Mouse (Mus musculus): ENCODE data around the gene Cyp4f17. TPM values are rescaled to one million over a fixed set of nuclear protein-coding genes. Genes with fewer than 3 reads are reported as not detected.
"Not testable (repeated sequence)": the region's sequence is repeated elsewhere in the genome, so short reads cannot be mapped to it uniquely, and the experiment has no call there.

The Cyp4f17 gene
- polyA plus RNA-seq, 1 experiment from 2014 or later = 13.8 TPM

DNA sequence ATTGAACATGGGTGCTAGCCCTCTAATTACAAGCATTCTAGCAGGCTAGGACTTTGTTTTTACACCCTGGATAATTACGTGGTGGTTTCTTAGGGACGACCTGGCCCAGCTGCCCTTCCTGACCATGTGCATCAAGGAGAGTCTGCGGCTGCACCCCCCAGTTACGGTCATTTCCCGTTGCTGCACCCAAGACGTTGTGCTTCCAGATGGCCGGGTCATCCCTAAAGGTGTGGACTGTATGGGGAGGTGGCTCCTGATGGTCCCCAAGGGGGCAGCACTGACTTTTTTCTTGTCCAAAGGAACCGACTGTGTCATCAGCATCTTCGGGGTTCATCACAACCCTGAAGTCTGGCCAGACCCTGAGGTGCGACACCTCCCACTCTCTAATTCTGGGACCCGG is 21.9 kb downstream of the Cyp4f17 start:
- no peak overlapping the region for H3K27ac ChIP-seq
- peaks cover 7% of the 10 kb centered on the region; the same call in 1 of the 2 replicates for H3K4me1 ChIP-seq (replicated peaks)
- H3K4me2 ChIP-seq = no peak overlapping the region
- H3K9me3 ChIP-seq = no peaks in the 10 kb centered on the region
- no peak overlapping the region for H3K9ac ChIP-seq (replicated peaks)
- no peak overlapping the region for H3K4me3 ChIP-seq (replicated peaks)
- no peaks in the 10 kb centered on the region for H3K27me3 ChIP-seq
- peaks cover 44% of the 10 kb centered on the region for H3K36me3 ChIP-seq
- WGBS = 81% methylated on average over 11 of the region's 11 CpGs
- ATAC-seq (ENCODE audit: insufficient number of reproducible peaks, insufficient read depth, low FRiP score, low TSS enrichment, low read depth) = no peak

DNA sequence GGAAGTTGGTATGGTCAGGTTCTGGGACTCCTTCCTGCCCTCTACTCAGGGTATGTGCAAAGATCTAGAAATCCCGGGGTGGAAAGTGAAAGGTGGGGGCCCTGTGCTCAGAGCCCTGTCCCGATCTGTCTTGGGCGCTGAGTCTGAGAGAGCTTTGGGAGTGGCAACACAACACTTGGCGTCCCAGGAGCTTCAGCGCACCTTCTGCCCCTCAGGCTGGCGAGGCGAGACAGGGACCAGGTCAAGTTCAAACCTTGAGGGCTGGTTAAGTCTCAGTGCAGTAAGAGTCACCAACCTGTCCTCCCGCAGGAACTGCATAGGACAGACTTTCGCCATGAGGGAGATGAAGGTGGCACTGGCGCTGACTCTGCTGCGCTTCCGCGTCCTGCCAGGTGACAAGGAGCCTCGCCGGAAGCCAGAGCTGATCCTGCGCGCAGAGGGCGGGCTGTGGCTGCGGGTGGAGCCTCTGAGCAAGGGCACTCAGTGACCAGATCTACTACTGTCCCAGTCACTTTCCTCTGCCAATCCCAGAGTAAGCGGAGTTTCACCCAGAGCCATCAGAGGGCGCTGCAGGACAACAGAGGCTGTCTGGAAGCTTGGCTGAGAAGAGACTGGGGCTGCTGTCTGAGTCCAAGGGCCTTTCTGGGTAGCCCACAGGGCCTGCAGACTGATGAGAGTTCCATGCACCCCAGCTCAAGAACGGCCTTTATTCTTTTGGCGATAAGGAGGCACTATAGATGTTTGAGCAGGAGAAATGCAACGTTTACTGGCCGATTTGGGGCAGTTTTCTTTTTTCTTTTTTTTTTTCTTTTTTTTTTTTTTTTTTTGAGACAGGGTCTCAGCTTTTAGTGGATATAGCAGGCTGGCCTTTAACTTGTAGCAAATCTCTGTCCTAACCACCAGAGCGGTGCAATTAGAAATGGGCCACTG is 22.8 kb downstream of the Cyp4f17 start:
- Histone ChIP-seq H3K27ac (no peak overlapping the region), H3K9ac (replicated peaks) (peak overlapping the region; percentile 27; the same call in 1 of the 2 replicates), H3K4me1 (replicated peaks) (peaks cover 7% of the 10 kb centered on the region; the same call in 1 of the 2 replicates), H3K4me3 (replicated peaks) (peak overlapping the region; percentile 18; the same call in 1 of the 2 replicates), H3K36me3 (peaks cover 36% of the 10 kb centered on the region), H3K4me2 (peak overlapping the region; percentile 48), H3K9me3 (no peaks in the 10 kb centered on the region), H3K27me3 (no peaks in the 10 kb centered on the region)
- WGBS = 18% methylated on average over 26 of the region's 26 CpGs
- ATAC-seq (ENCODE audit: insufficient number of reproducible peaks, insufficient read depth, low FRiP score, low TSS enrichment, low read depth) = peak; percentile 42; the same call in 1 of the 2 replicates

DNA sequence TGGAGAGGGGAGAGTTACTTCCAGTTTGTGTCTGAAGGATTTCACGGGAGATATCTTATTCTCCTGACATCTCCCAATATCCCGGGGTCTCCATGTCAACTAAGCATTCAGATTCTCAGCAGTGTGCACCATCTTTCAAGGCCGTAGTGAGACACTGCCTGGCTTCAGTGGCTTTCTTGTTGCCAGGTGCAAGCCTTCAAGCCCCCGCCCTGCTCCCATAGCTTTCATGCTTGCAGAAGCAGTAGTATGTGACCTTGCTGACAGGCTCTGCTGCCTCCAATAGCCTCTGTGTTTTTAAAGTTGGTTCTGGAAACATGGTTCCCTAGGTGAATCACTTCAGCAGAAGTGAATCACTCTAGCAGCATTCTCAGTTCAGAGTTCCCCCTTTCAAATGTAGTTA is 26.5 kb downstream of the Cyp4f17 start:
- peaks cover 15% of the 10 kb centered on the region for H3K4me1 ChIP-seq (replicated peaks)
- not testable (repeated sequence) for H3K9ac ChIP-seq (replicated peaks); H3K4me2 ChIP-seq; H3K36me3 ChIP-seq; H3K27ac ChIP-seq; H3K4me3 ChIP-seq (replicated peaks); H3K27me3 ChIP-seq; ATAC-seq (ENCODE audit: insufficient number of reproducible peaks, insufficient read depth, low FRiP score, low TSS enrichment, low read depth); H3K9me3 ChIP-seq
- 69% methylated on average over 4 of the region's 4 CpGs for WGBS

DNA sequence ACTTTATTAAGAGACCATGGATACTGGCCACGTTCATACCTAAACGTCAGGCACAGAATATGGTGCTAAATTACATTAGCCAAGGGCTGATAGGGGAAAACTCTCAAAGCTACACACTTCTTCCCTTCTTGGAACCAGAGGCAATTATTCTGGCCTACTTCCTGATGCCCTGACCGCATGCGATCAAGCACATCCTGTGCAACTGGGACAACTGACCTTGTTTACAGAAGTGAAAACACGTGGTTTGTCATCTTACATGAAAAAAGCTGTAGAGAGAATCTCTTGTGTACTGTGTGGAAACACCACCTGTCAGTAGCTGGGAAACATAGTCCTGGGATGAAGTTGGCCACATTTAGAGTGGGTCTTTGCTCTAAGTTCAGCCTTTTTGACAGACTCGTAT is 28.2 kb downstream of the Cyp4f17 start:
- 86% methylated on average over 6 of the region's 6 CpGs for WGBS
- Histone ChIP-seq H3K9me3 (no peaks in the 10 kb centered on the region), H3K36me3 (peaks cover 3% of the 10 kb centered on the region; the same call in 1 of the 2 replicates), H3K27me3 (no peaks in the 10 kb centered on the region), H3K4me2 (no peak overlapping the region), H3K4me1 (replicated peaks) (peaks cover 9% of the 10 kb centered on the region), H3K27ac (no peak overlapping the region), H3K9ac (replicated peaks) (no peak overlapping the region), H3K4me3 (replicated peaks) (no peak overlapping the region)
- no peak for ATAC-seq (ENCODE audit: insufficient number of reproducible peaks, insufficient read depth, low FRiP score, low TSS enrichment, low read depth)

DNA sequence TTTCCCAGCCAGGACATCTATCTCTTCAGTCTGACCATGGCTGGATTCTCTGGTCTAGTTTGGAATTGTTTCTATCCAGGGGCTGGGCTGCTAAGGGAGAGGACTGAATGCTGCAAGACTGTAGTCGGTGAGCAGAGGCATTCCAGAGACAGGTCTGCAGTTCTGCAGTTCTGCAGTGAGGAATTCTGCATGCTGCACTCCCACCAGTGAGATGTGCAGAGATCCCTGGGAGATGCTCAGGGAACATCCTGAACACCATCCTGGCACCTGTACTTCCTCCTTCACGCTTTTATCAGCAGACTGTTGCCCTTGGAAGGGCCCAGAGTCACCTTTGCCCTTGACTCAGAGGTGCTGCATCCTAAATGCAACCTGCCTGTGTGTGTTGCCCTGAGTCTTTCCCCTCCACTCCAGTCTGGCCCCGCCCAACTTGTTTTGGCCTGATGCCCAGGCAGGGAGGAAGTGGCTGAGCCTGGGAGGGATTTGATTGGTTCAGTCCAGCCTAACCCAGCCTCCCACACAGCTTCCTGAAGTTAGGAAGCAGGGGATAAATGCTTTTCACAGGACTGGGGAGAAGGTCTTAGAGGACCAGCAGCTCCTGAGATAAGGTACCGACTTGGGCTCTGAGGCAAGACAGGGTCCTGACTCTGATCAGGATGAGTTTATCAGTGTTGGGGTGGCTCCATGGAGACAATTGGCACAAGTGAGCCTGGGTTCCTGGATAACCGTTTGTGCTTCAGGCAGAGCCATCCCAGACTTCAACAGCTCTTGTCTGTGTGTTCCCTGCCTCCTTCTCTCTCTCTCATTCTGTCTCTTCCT is 30.4 kb downstream of the Cyp4f17 start, which contains the start of gene Cyp4f16:
TSS of gene Cyp4f16 (plus strand) at position 508 of the 816 bp plus-strand sequence.
- Histone ChIP-seq H3K27ac (peak within 1 kb of the TSS; percentile 35; the same call in 1 of the 2 replicates), H3K4me3 (replicated peaks) (peak within 1 kb of the TSS; percentile 52), H3K9ac (replicated peaks) (peak within 1 kb of the TSS; percentile 59), H3K4me2 (peak within 1 kb of the TSS; percentile 64)
- WGBS = 10% methylated on average over 5 of the region's 5 CpGs
- not testable (repeated sequence) for H3K27me3 ChIP-seq; H3K4me1 ChIP-seq (replicated peaks); H3K36me3 ChIP-seq; H3K9me3 ChIP-seq
- peak; percentile 94 for ATAC-seq (ENCODE audit: insufficient number of reproducible peaks, insufficient read depth, low FRiP score, low TSS enrichment, low read depth)

DNA sequence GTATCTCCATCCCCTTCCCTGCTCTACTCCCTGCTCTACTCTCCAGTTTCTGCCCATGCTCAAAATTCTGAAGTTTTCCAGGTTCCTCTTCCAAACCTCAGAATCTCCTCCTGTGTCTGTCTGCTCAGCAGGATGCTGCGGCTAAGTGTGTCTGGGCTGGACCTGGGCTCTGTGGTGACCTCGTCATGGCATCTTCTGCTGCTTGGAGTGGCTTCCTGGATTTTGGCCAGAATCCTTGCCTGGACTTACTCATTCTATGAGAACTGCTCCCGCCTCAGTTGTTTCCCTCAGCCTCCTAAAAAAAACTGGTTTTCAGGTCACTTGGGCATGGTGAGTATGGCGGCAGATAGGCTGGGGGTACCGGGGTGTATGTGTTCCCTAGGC is 31.0 kb downstream of the Cyp4f17 start:
- Histone ChIP-seq H3K4me1 (replicated peaks) (peaks cover 9% of the 10 kb centered on the region), H3K4me2 (peak overlapping the region; percentile 64), H3K36me3 (no peaks in the 10 kb centered on the region), H3K27ac (peak overlapping the region; percentile 35; the same call in 1 of the 2 replicates), H3K27me3 (no peaks in the 10 kb centered on the region), H3K4me3 (replicated peaks) (peak overlapping the region; percentile 52), H3K9me3 (no peaks in the 10 kb centered on the region), H3K9ac (replicated peaks) (peak overlapping the region; percentile 59)
- 60% methylated on average over 5 of the region's 5 CpGs for WGBS
- no peak for ATAC-seq (ENCODE audit: insufficient number of reproducible peaks, insufficient read depth, low FRiP score, low TSS enrichment, low read depth)

DNA sequence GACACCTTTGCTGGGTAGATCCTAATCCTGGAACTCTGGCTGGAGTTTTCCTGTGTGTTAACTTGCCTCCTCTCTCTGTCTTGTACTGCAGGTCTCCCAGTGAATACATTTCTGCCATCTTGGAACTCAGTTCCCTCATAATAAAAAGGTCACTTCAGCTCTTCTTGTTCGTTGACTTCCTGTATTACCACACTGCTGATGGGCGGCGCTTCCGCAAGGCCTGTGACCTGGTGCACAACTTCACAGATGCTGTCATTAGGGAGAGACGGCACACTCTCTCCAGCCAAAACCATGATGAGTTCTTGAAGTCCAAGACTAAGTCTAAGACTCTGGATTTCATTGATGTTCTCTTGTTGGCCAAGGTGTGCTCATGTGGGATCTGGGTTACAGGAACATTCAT is 38.9 kb downstream of the Cyp4f17 start:
- not testable (repeated sequence) for H3K9ac ChIP-seq (replicated peaks); H3K9me3 ChIP-seq; H3K4me3 ChIP-seq (replicated peaks); H3K4me1 ChIP-seq (replicated peaks); H3K27ac ChIP-seq; H3K27me3 ChIP-seq; ATAC-seq (ENCODE audit: insufficient number of reproducible peaks, insufficient read depth, low FRiP score, low TSS enrichment, low read depth); H3K4me2 ChIP-seq
- 96% methylated on average over 5 of the region's 5 CpGs for WGBS
- peaks cover 26% of the 10 kb centered on the region for H3K36me3 ChIP-seq

DNA sequence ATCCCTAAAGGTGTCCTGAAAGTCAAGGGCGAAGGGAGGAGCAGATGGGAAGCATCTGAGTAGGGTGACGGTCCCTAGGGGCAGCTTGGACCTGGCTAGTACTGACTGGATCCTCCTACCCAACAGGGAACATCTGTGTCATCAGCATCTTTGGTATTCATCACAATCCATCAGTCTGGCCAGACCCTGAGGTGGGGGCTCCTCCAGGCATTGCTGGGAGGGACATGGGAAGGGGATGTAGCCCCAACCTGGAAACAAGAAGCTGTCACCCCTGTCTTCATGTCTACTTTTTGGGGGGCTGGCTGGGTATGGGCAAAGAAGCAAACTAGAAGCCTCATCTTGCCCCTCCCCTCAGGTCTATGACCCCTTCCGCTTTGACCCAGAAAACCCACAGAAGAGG is 44.5 kb downstream of the Cyp4f17 start:
- H3K9ac ChIP-seq (replicated peaks); H3K4me2 ChIP-seq; H3K36me3 ChIP-seq; H3K27me3 ChIP-seq; H3K27ac ChIP-seq; H3K4me1 ChIP-seq (replicated peaks); H3K9me3 ChIP-seq; H3K4me3 ChIP-seq (replicated peaks): not testable (repeated sequence)
- WGBS = 78% methylated on average over 3 of the region's 3 CpGs
- ATAC-seq (ENCODE audit: insufficient number of reproducible peaks, insufficient read depth, low FRiP score, low TSS enrichment, low read depth) = 0 out of 2 replicates have a peak, but pooled peaks have one; percentile 37

DNA sequence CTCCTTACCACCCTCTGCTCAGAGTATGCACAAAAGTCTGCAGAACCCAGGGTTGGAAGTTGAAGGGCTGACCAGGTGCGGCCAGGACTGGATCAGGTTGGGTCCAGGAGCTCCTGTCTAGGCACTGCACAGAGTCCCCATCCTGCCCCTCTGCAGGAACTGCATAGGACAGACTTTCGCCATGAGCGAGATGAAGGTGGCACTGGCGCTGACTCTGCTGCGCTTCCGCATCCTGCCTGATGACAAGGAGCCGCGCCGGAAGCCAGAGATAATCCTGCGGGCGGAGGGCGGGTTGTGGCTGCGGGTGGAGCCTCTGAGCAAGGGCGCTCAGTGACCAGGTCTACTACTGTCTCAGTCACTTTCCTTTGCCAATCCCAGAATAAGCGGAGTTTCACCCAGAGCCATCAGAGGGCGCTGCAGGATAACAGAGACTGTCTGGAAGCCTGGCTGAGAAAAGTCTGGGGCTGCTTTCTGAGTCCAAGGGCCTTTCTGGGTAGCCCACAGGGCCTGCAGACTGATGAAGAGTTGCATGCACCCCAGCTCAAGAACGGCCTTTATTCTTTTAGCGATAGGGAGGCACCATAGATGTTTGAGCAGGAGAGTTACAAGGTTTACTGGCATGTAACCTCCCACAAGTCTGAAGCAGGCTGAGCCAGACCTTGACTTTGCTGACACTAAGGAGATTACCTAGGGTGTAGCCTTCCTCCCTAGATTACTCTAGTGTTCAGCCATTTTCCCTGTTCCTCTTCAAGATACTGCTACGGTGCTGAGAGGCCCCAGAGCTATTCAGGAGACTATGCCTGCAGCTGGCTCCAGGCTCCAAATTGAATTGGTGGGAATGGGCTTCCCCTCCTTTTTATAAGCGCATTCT is 45.3 kb downstream of the Cyp4f17 start:
- no peak overlapping the region for H3K27ac ChIP-seq
- ATAC-seq (ENCODE audit: insufficient number of reproducible peaks, insufficient read depth, low FRiP score, low TSS enrichment, low read depth) = peak; percentile 31; the same call in 1 of the 2 replicates

DNA sequence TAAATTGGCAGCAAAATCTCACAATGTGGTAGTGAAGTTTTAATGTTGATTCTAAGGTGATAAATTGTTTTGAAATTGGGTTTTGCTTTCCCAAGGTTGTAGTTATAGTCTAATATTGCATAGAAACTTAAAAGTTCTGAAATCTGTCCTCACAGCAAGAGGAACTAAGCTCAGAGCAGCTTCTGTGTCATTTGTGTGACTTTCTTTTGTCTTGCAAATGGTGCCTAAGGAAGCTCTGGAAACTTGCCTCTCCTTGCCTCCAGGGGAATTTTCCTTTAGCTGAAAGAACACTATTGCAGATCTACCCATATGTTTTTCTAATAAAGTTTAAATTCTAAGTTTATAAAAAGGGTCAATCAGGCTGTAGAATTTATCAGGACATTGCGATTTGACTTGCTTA is 47.2 kb downstream of the Cyp4f17 start:
- H3K4me1 ChIP-seq (replicated peaks); H3K4me3 ChIP-seq (replicated peaks); ATAC-seq (ENCODE audit: insufficient number of reproducible peaks, insufficient read depth, low FRiP score, low TSS enrichment, low read depth); H3K27me3 ChIP-seq; H3K36me3 ChIP-seq; H3K4me2 ChIP-seq; H3K9ac ChIP-seq (replicated peaks); H3K27ac ChIP-seq; H3K9me3 ChIP-seq: not testable (repeated sequence)
- 49% methylated on average over 1 of the region's 1 CpGs for WGBS

More for the DNA sequence above, 45.3 kb downstream of the Cyp4f17 start:
- Histone ChIP-seq H3K27me3 (no peaks in the 10 kb centered on the region), H3K4me1 (replicated peaks) (no peaks in the 10 kb centered on the region; the same call in 1 of the 2 replicates), H3K9me3 (no peaks in the 10 kb centered on the region), H3K4me2 (peak overlapping the region; percentile 43), H3K36me3 (no peaks in the 10 kb centered on the region), H3K9ac (replicated peaks) (peak overlapping the region; percentile 44; the same call in 1 of the 2 replicates), H3K4me3 (replicated peaks) (peak overlapping the region; percentile 16; the same call in 1 of the 2 replicates)
- 16% methylated on average over 20 of the region's 20 CpGs for WGBS

All from limb, embryonic 12.5 days (tissue).